Mouse (Mus musculus) bone marrow macrophage, adult 2 months (primary cell): ENCODE measurements around the gene Olfr943.

ENCODE experiments used
- CTCF ChIP-seq: IDR thresholded peaks from 2 replicates; pipeline ENCODE4 v1.5.1; 2012; ENCODE audit warnings: low read depth, mild to moderate bottlenecking, low read length, moderate library complexity
- POLR2A ChIP-seq: IDR thresholded peaks from 2 replicates; pipeline ENCODE4 v1.6.1; 2012; ENCODE audit warnings: mild to moderate bottlenecking, low read depth, low read length, borderline replicate concordance

DNA sequence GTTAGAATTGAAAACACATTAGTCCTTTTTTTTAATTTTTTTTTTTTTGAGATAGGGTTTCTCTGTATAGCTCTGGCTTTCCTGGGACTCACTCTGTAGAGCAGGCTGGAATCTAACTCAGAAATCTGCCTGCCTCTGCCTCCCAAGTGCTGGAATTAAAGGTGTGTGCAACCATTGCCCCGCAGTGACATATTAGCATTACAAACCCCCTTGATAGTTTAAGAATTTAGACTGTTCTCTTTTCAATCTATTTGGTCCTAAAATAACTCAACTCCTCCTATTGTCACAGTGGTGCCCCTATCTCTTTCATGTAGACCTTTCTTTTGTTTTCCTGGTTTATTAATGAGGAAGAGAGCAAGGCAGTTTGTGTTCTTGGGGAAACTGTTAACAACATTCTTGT lies 38.8 kb upstream of the Olfr943 start:
- TF ChIP-seq POLR2A (no peak), CTCF (no peak)
